Mouse (Mus musculus): ENCODE measurements at regions not wholly inside any gene's neighbourhood (a gene's known extent, or its start where the extent isn't known, plus 50 kb on each side); places are given as distances from the start of the nearest gene placed in this dataset.

GRCm38 (mm10) chr10:37439863-37440613 lies 301.3 kb upstream of the Marcks start:
- no peak for DNase-seq

GRCm38 (mm10) chr10:37438312-37438711 lies 299.6 kb upstream of the Marcks start:
- DNase-seq, result no peak

- DNase-seq, result no peak
Observed at GRCm38 (mm10) chr10:37436849-37437248, 298.1 kb upstream of the Marcks start.

GRCm38 (mm10) chr10:37434229-37434628 lies 295.5 kb upstream of the Marcks start:
- no peak for DNase-seq

GRCm38 (mm10) chr10:37423047-37423446 lies 284.3 kb upstream of the Marcks start:
- no peak for DNase-seq

- peak; percentile 15 for DNase-seq
Observed at GRCm38 (mm10) chr10:37422612-37423011, 283.9 kb upstream of the Marcks start.

GRCm38 (mm10) chr10:37416321-37416720 lies 277.6 kb upstream of the Marcks start:
- no peak for DNase-seq

GRCm38 (mm10) chr10:37412401-37412800 lies 273.7 kb upstream of the Marcks start:
- DNase-seq, result no peak

GRCm38 (mm10) chr10:37409749-37410148 lies 271.0 kb upstream of the Marcks start:
- DNase-seq, result no peak

- no peak for DNase-seq
Observed at GRCm38 (mm10) chr10:37407487-37407886, 268.8 kb upstream of the Marcks start.

GRCm38 (mm10) chr10:37404933-37405332 lies 266.2 kb upstream of the Marcks start:
- DNase-seq, result no peak

GRCm38 (mm10) chr10:37404407-37404806 lies 265.7 kb upstream of the Marcks start:
- no peak for DNase-seq

- no peak for DNase-seq
Observed at GRCm38 (mm10) chr10:37402376-37402775, 263.7 kb upstream of the Marcks start.

- DNase-seq, result peak; percentile 2
Observed at GRCm38 (mm10) chr10:37400991-37401390, 262.3 kb upstream of the Marcks start.

- DNase-seq, result peak; percentile 40
Observed at GRCm38 (mm10) chr10:37400379-37400778, 261.7 kb upstream of the Marcks start.

- peak; percentile 38 for DNase-seq
Observed at GRCm38 (mm10) chr10:37397271-37397991, 258.7 kb upstream of the Marcks start.

- DNase-seq, result no peak
Observed at GRCm38 (mm10) chr10:37390011-37390410, 251.3 kb upstream of the Marcks start.

GRCm38 (mm10) chr10:37386216-37386615 lies 247.5 kb upstream of the Marcks start:
- no peak for DNase-seq

GRCm38 (mm10) chr10:37380024-37380423 lies 241.3 kb upstream of the Marcks start:
- DNase-seq, result no peak

GRCm38 (mm10) chr10:37378002-37378702 lies 239.4 kb upstream of the Marcks start:
- DNase-seq, result no peak

- no peak for DNase-seq
Observed at GRCm38 (mm10) chr10:37377258-37378001, 238.7 kb upstream of the Marcks start.

GRCm38 (mm10) chr10:37376172-37376571 lies 237.5 kb upstream of the Marcks start:
- no peak for DNase-seq

- DNase-seq, result no peak
Observed at GRCm38 (mm10) chr10:37375648-37376047, 236.9 kb upstream of the Marcks start.

All from kidney, postnatal 14 days (tissue).